9 mouse cellular contexts compared by ENCODE assay signal in the genomic region with DNA sequence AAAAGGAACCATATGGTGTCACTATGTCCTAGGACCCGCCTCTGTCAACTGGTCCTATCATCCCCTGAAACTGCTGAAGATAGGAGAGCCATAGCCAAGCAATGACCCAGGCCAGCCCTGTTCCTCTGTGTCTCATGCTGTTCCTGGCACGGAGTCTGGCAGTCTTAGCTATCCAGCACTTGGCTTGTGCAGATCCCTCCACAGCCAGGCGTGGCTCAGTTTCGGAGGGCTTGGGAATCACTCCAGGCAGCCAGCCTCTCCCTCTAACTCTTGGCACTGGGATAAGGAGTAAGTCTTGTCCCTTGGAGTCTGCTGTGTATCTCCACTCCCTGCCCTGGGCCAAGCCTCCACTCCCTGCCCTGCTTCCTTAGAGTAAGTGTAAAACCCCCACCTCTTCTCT. TPM values are rescaled to one million over a fixed set of nuclear protein-coding genes. Genes with fewer than 3 reads are reported as not detected.
DNase-seq lines count a peak whose midpoint lies in the region; ATAC-seq and TF ChIP-seq lines count a peak whose summit lies in the region.
"Had no signal": no experiment of that assay in that cellular context is flagged by ENCODE, and none has a peak within 500 bp of the region (broad histone marks: within the 10 kb centered on the region; RNA-seq: fewer than 3 reads in every experiment).

No protein-coding gene starts in this region.

- no peak for TF ChIP-seq CTCF in thymus, adult 2 months (IDR thresholded peaks at IDR 0.05; ENCODE audit: borderline replicate concordance, control insufficient read depth, extremely low read depth, insufficient read depth, low read length, poor library complexity)

- ATAC-seq in cerebellum, adult (ENCODE audit: insufficient number of reproducible peaks, low FRiP score, low TSS enrichment) = peak; percentile 60

- H3K27me3 ChIP-seq in thymus, adult 2 months (ENCODE audit: control insufficient read depth, insufficient read depth, low read length) = no peaks in the 10 kb centered on the region

- H3K4me1 ChIP-seq in thymus, adult 2 months (replicated peaks; ENCODE audit: control insufficient read depth, insufficient read depth, low read length) = no peaks in the 10 kb centered on the region

- TF ChIP-seq POLR2A in thymus, adult 2 months (IDR thresholded peaks at IDR 0.05; ENCODE audit: control insufficient read depth, extremely low read depth, insufficient read depth, low read length, poor library complexity) = no peak

- WGBS in thymus, adult 2 months = 91% methylated on average over 4 of the region's 4 CpGs

- no peaks in the 10 kb centered on the region for H3K36me3 ChIP-seq in thymus, adult 2 months (ENCODE audit: control insufficient read depth, insufficient read depth, low read length)

- intact Hi-C loops in gastrocnemius, postnatal 14 days (cut with DNase I; ENCODE audit: low total_unique reads) = no loop called here

- no peak overlapping the region for H3K4me3 ChIP-seq in thymus, adult 2 months (ENCODE audit: control insufficient read depth, insufficient read depth, low read length)

- no peak overlapping the region for H3K27ac ChIP-seq in thymus, adult 2 months (ENCODE audit: control insufficient read depth, insufficient read depth, low read length)
- H3K27ac ChIP-seq: liver, embryonic 14.5 days had no signal

- DNase-seq in kidney, postnatal 10 days = peak; percentile 49
- DNase-seq in kidney, adult 11 months = no peak
- DNase-seq in gastrocnemius, postnatal 14 days = peak; percentile 94
- peak; percentile 64 for DNase-seq in ovary, adult 18-20 months (ENCODE audit: low spot score)
- DNase-seq in thymus, adult 18-20 months = no peak
- no peak for DNase-seq in thymus, postnatal 0 days (ENCODE audit: low spot score)
- no peak for DNase-seq in thymus, adult 2 months

RNA-seq across cellular contexts. Expression of gene Sgsm2, which starts 30.2 kb away (rescaled TPM):
- total RNA-seq in gastrocnemius, postnatal 14 days (2021) = 1 to 10 TPM; 2.7 to 3.7 TPM
- 2.2 and 3.1 TPM in 2 replicates for polyA plus RNA-seq in thymus, postnatal 0 days (2015; fragmentation: Nextera tagmentation; extraction: Ambion mirVana)
- polyA plus RNA-seq in thymus, adult 2 months (2012; rRNA removed) = 13.5 and 14.5 TPM in 2 replicates

RNA-seq across cellular contexts. Expression of gene Tsr1, which starts 31.2 kb away (rescaled TPM):
- 10 to 100 TPM; 20.9 to 25.4 TPM for total RNA-seq in gastrocnemius, postnatal 14 days (2021)
- 39.5 and 41.4 TPM in 2 replicates for polyA plus RNA-seq in thymus, postnatal 0 days (2015; fragmentation: Nextera tagmentation; extraction: Ambion mirVana)
- polyA plus RNA-seq in thymus, adult 2 months (2012; rRNA removed) = 15.4 and 17.9 TPM in 2 replicates

RNA-seq across cellular contexts. Expression of gene Mnt, which starts 35.9 kb away (rescaled TPM):
- total RNA-seq in gastrocnemius, postnatal 14 days (2021) = 1 to 10 TPM; 5.4 to 6.1 TPM
- polyA plus RNA-seq in thymus, postnatal 0 days (2015; fragmentation: Nextera tagmentation; extraction: Ambion mirVana) = 4.9 and 5.8 TPM in 2 replicates
- polyA plus RNA-seq in thymus, adult 2 months (2012; rRNA removed) = 39.9 and 48.4 TPM in 2 replicates

RNA-seq across cellular contexts. Expression of gene Smg6, which starts 59.0 kb away (rescaled TPM):
- 10 to 100 TPM; 10.6 to 10.8 TPM for total RNA-seq in gastrocnemius, postnatal 14 days (2021)
- polyA plus RNA-seq in thymus, postnatal 0 days (2015; fragmentation: Nextera tagmentation; extraction: Ambion mirVana) = 14.4 and 15.8 TPM in 2 replicates
- 69.4 and 69.7 TPM in 2 replicates for polyA plus RNA-seq in thymus, adult 2 months (2012; rRNA removed)

RNA-seq across cellular contexts. Expression of gene Srr, which starts 59.1 kb away (rescaled TPM):
- 10 to 100 TPM; 19.1 to 21.2 TPM for total RNA-seq in gastrocnemius, postnatal 14 days (2021)
- 9.7 and 12.5 TPM in 2 replicates for polyA plus RNA-seq in thymus, postnatal 0 days (2015; fragmentation: Nextera tagmentation; extraction: Ambion mirVana)
- 6.3 and 7.7 TPM in 2 replicates for polyA plus RNA-seq in thymus, adult 2 months (2012; rRNA removed)

Comparison
In these comparisons a context has a peak if more than half of its experiments do, and no peak if none do; other contexts are left out.
1. DNase-seq: peak in kidney, postnatal 10 days (single experiment), gastrocnemius, postnatal 14 days (single experiment) and ovary, adult 18-20 months (single experiment); none in kidney, adult 11 months (single experiment), thymus, adult 18-20 months (0 of 2), thymus, postnatal 0 days (single experiment) and thymus, adult 2 months (single experiment).